Mouse (Mus musculus) CH12.LX (cell line): ENCODE data around the gene Ttc9c.

Experiments
- CTCF ChIP-seq, 2 experiments: IDR thresholded peaks in 1 of 2; conservative IDR thresholded peaks in 1 of 2; 2 replicates each; pipeline ENCODE4 v1.5.1; 2011 to 2012; ENCODE audit warnings: low read depth in 2 of 2, low read length in 2 of 2, improper control_type of control experiment in 1 of 2, inconsistent platforms in 1 of 2, mild to moderate bottlenecking in 1 of 2, moderate library complexity in 1 of 2
- RCOR1 ChIP-seq: conservative IDR thresholded peaks from 2 replicates; pipeline ENCODE4 v1.6.1; 2012; ENCODE audit warnings: low read depth, mild to moderate bottlenecking, inconsistent platforms, low read length, improper control_type of control experiment
- SMC3 ChIP-seq: IDR thresholded peaks from 2 replicates; pipeline ENCODE4 v1.6.1; 2011; ENCODE audit warnings: low read depth, low read length, improper control_type of control experiment

- no peak for TF ChIP-seq CTCF (conservative IDR thresholded peaks at IDR 0.05 in 1 of 2, IDR thresholded peaks at IDR 0.05 in 1 of 2; ENCODE audit: low read depth in 2 of 2, low read length in 2 of 2)
- no peak for TF ChIP-seq SMC3
- no peak for TF ChIP-seq RCOR1
Measured at GRCm38 (mm10) chr19:8841012-8841411, 21.9 kb upstream of the Ttc9c start.
